Mouse (Mus musculus) ES-E14 (cell line): ENCODE data around the gene Malsu1.

Experiments
- HCFC1 ChIP-seq: IDR thresholded peaks from 2 replicates; pipeline ENCODE4 v1.6.1; 2012; ENCODE audit warnings: low read length, inconsistent platforms, borderline replicate concordance; ENCODE audit not compliant: insufficient read depth
- MAFK ChIP-seq: IDR thresholded peaks from 2 replicates; pipeline ENCODE4 v1.6.1; 2014; ENCODE audit warnings: mild to moderate bottlenecking, low read depth, low read length, inconsistent platforms; ENCODE audit not compliant: insufficient read depth

GRCm38 (mm10) chr6:49025290-49025689, 48.3 kb upstream of the Malsu1 start:
- TF ChIP-seq MAFK (no peak), HCFC1 (no peak)
